Mouse (Mus musculus) liver, embryonic 16.5 days (tissue): ENCODE results near the gene Uqcrq. TPM values are rescaled to one million over a fixed set of nuclear protein-coding genes. Genes with fewer than 3 reads are reported as not detected.

Experiments
- ATAC-seq: fragments of 200-750 bp; cut with Nextera tagmentation; 2 replicates; pipeline ENCODE4 v1.8.0; 2017; ENCODE audit warnings: low read depth, mild to moderate bottlenecking, moderate number of reproducible peaks, moderate library complexity
- H3K27ac ChIP-seq: fragments of 300-500 bp; sonication (generic); 2 replicates; pipeline ENCODE4 v1.5.1; 2014; ENCODE audit warnings: mild to moderate bottlenecking, low read length
- H3K27me3 ChIP-seq: fragments of 300-500 bp; sonication (generic); 2 replicates; pipeline ENCODE4 v1.6.1; 2014; ENCODE audit warnings: low read depth, low read length, mixed read lengths; ENCODE audit not compliant: control insufficient read depth, insufficient read depth
- H3K36me3 ChIP-seq: fragments of 300-500 bp; sonication (generic); 2 replicates; pipeline ENCODE4 v1.6.1; 2014; ENCODE audit warnings: mild to moderate bottlenecking; ENCODE audit not compliant: control insufficient read depth, insufficient read depth
- H3K4me1 ChIP-seq: fragments of 300-500 bp; sonication (generic); 2 replicates; pipeline ENCODE4 v1.6.1; 2014; ENCODE audit warnings: low read depth, low read length, mixed read lengths; ENCODE audit not compliant: control insufficient read depth
- H3K4me2 ChIP-seq: fragments of 300-500 bp; sonication (generic); 2 replicates; pipeline ENCODE4 v1.6.1; 2014; ENCODE audit warnings: low read depth, low read length, mixed read lengths
- H3K4me3 ChIP-seq: fragments of 300-500 bp; sonication (generic); 2 replicates; pipeline ENCODE4 v1.5.1; 2014; ENCODE audit warnings: low read depth, mild to moderate bottlenecking, low read length
- H3K9ac ChIP-seq: fragments of 300-500 bp; sonication (generic); 2 replicates; pipeline ENCODE4 v1.6.1; 2014; ENCODE audit warnings: low read depth, low read length
- H3K9me3 ChIP-seq: fragments of 300-500 bp; sonication (generic); replicated peaks from 2 replicates; pipeline ENCODE4 v1.6.1; 2016; ENCODE audit warnings: low read length; ENCODE audit not compliant: control insufficient read depth
- WGBS: fragments of 180-500 bp; shearing (Covaris S2); extraction: QIAGEN DNeasy Blood & Tissue Kit; methylation state at CpG from one replicate; pipeline ENCODE4 v1.1.7; 2014; ENCODE audit not compliant: insufficient replicate concordance; 5-methylcytosine and 5-hydroxymethylcytosine counted together
- polyA plus RNA-seq: library from polyadenylated mRNA; unstranded; fragments of >200 nt; fragmentation: Nextera tagmentation; extraction: Ambion mirVana; gene quantifications from 2 replicates; pipeline ENCODE4 v1.2.1, GENCODE M21; 2015

The Uqcrq gene
- polyA plus RNA-seq, 1 experiment from 2014 or later = 513 TPM

DNA sequence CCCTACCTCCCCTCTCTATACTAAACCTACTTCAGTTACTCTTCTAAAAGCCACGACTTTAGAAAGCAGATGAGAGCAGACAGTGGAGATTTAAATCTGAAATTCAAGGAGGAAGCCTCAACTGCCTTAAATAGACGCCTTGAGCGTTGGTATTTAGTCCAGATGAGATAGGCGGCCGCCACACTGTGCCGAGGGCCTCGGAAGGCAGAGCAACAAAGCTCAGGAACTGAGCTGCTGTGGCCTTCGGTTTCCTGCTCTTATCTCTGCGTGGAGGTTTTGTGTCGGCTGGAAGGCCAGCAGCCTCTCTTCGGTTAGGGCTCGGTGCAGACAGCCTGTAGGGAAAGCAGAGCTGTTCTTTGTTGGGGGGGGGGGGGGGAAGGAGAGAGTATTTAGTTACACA lies 11.3 kb upstream of the Uqcrq start:
- Histone ChIP-seq H3K4me2 (0 out of 2 replicates have a peak overlapping the region, but pooled peaks have one; percentile 12), H3K27me3 (no peaks in the 10 kb centered on the region; the same call in 1 of the 2 replicates), H3K27ac (peak overlapping the region; percentile 39; the same call in 1 of the 2 replicates), H3K36me3 (no peaks in the 10 kb centered on the region), H3K4me1 (peaks cover 4% of the 10 kb centered on the region), H3K9me3 (no peaks in the 10 kb centered on the region), H3K9ac (0 out of 2 replicates have a peak overlapping the region, but pooled peaks have one; percentile 7), H3K4me3 (no peak overlapping the region)
- WGBS = 2% methylated on average over 12 of the region's 12 CpGs
- ATAC-seq = no peak

DNA sequence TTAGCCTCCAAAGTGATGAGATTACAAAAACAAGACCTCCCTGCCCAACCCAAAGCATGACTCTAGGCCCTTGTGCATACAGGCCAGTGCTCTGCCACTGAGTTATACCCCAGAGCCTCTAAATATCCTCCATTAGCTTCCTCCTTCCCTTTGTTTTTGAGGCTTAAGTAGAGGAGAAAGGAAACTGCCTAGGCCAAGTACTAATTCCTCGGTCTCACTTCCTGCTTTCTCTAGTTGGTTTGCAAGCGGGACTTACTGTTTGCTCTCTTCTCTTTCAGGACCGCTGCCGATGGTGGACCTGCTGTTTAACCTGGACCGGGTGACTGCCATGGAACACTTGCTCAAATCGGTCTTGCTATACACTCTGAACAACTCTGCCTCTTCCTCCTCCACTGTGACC lies 5.7 kb upstream of the Uqcrq start:
- 58% methylated on average over 6 of the region's 6 CpGs for WGBS

DNA sequence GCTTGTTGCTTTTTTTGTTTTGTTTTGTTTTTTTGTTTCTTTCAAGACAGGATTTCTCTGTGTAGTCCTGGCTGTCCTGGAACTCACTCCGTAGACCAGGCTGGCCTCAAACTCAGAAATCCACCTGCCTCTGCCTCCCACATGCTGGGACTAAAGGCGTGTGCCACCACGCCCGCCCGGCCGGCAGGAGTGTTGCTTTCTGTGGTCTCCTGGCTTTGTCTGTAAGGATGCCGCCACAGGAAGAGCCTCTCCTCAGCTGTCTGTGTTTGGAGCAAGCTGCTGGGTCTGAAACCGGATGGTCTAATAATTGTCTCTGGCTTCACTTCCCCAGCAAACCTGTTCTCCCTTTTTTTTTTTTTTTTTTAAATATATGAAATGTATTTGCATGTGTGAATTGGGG lies 4.9 kb upstream of the Uqcrq start:
- Histone ChIP-seq H3K27me3 (no peaks in the 10 kb centered on the region; the same call in 1 of the 2 replicates), H3K9me3 (no peaks in the 10 kb centered on the region), H3K4me1 (peaks cover 26% of the 10 kb centered on the region), H3K9ac (no peak overlapping the region), H3K27ac (no peak overlapping the region), H3K4me2 (no peak overlapping the region), H3K36me3 (no peaks in the 10 kb centered on the region), H3K4me3 (no peak overlapping the region)
- no peak for ATAC-seq
- 44% methylated on average over 8 of the region's 8 CpGs for WGBS

More for the DNA sequence above, 5.7 kb upstream of the Uqcrq start:
- ATAC-seq = no peak
- Histone ChIP-seq H3K4me1 (peaks cover 24% of the 10 kb centered on the region), H3K27me3 (no peaks in the 10 kb centered on the region; the same call in 1 of the 2 replicates), H3K36me3 (no peaks in the 10 kb centered on the region), H3K9ac (no peak overlapping the region), H3K9me3 (no peaks in the 10 kb centered on the region), H3K4me2 (no peak overlapping the region), H3K4me3 (no peak overlapping the region), H3K27ac (no peak overlapping the region)

DNA sequence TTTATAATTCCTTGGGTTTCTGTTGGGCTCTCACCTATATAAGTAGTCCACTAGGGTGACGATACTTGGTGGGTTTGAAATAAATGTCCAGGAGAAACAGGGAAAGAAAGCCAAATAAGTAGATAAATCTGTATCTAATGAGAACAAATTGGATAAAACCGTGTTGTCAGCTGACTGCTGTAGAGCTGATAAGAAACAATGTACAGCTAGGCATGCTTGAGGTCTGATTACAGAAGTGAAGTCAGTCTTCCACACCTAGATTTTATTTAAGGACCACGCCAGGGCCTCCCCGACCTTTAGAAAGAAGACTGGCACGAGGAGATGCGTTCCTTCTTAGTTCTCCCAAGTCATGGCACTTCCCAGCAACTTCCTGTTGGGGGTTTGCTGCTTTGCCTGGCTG lies 2.4 kb upstream of the Uqcrq start:
- Histone ChIP-seq H3K4me2 (no peak overlapping the region), H3K9ac (no peak overlapping the region)

DNA sequence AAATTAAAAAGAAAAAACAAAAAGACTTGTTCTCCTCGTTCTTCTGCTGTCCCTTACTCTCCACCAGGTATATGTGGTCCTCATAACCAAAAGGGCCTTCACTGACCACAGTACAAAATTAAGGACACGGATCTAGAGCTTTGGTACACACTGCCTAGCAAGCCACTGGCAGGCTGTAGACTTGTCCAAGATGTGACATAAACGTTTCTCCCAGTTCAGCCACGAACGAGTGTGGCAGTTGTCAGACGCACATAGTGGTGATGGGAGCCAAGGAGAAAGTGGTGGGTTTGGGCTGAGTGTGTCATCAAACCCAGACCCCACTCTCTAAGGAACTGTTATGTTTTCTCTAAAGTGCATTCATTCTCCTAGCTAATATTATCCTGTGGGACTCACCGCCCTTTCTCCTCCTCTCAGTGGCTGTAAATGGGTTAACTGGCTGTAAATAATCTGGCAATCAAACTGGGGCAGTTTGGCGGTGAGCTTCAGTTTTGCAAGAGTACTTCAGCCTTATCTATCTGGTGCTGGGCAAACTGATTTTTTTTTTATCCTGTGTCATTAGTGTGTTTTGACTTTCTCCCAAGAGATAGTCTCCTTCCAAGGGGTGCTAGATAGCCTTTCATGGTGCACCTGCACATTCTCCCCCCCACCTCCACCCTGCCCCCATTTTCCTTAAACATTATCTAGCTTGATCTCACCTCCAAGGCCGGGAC lies 871 bp upstream of the Uqcrq start:
- Histone ChIP-seq H3K9ac (peak overlapping the region; percentile 57), H3K4me1 (peaks cover 35% of the 10 kb centered on the region), H3K4me2 (peak overlapping the region; percentile 88), H3K36me3 (peaks cover 12% of the 10 kb centered on the region), H3K4me3 (peak overlapping the region; percentile 95), H3K27ac (peak overlapping the region; percentile 91), H3K9me3 (no peaks in the 10 kb centered on the region), H3K27me3 (no peaks in the 10 kb centered on the region)
- no peak for ATAC-seq
- 5% methylated on average over 9 of the region's 9 CpGs for WGBS

More for the DNA sequence above, 2.4 kb upstream of the Uqcrq start:
- H3K36me3 ChIP-seq = peaks cover 10% of the 10 kb centered on the region
- no peaks in the 10 kb centered on the region for H3K27me3 ChIP-seq
- ATAC-seq = no peak
- H3K27ac ChIP-seq = no peak overlapping the region
- no peak overlapping the region for H3K4me3 ChIP-seq
- H3K4me1 ChIP-seq = peaks cover 35% of the 10 kb centered on the region
- no peaks in the 10 kb centered on the region for H3K9me3 ChIP-seq
- WGBS = 16% methylated on average over 6 of the region's 6 CpGs

DNA sequence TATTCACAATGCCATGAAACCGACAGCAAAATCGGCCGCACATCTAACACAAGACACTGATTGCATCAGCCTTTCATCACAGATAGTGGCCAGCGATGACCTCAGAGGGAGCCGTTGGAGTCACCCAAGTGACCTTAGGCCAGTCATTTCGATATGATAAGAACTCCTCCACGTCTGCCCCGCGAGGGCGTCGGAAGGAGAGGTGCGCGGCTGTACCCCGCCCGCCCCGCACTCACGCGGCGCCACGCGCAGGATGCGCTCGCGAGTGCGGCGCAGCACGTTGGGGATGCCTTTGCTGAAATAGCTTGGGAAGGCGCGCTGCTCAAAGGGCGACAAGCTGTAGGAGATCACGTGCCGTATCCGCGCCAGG lies 346 bp downstream of the Uqcrq start:
- under 1% methylated on average over 34 of the region's 34 CpGs for WGBS
- Histone ChIP-seq H3K9ac (peak overlapping the region; percentile 92), H3K4me1 (peaks cover 35% of the 10 kb centered on the region), H3K27ac (peak overlapping the region; percentile 91), H3K27me3 (no peaks in the 10 kb centered on the region), H3K9me3 (no peaks in the 10 kb centered on the region), H3K4me2 (peak overlapping the region; percentile 88), H3K36me3 (peaks cover 12% of the 10 kb centered on the region), H3K4me3 (peak overlapping the region; percentile 95)
- ATAC-seq = peak; percentile 17

DNA sequence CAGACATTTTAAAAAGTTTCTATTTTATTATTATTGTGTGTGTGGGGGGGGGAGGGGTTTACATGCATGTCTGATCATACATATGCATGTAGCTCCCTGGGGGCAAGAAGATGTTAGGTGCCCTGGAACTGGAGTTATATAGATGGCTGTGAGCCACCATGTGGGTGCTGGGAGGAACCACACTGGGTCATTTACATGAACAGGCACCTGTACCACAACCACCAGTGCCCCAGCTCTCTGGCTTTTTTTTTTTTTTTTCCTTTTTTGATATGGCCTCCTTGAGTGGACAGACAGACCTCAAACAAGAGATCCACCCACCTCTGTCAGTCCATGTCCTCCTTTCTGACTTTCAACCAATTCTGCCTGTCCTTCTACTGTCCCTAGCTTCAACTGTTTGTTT lies 1.4 kb downstream of the Uqcrq start:
- H3K27ac ChIP-seq = no peak overlapping the region
- no peaks in the 10 kb centered on the region for H3K27me3 ChIP-seq
- ATAC-seq = no peak

DNA sequence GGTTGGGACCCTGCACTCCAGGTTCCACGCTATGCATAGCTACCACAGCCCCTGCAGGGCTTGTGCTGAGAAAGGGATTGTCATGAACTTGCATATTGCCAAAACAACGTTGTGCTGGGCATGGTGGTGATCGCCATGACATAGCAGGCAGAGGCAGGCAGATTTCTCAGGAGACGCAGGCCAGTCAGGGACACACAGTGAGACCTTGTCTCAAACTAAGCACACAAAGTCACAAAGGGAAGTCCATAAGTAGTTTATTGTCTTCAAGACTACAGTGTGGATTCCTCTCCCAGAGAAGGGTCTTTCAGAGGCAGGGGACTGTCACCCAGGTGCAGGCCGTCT lies 1.9 kb downstream of the Uqcrq start:
- H3K9me3 ChIP-seq = no peaks in the 10 kb centered on the region
- H3K36me3 ChIP-seq = peaks cover 12% of the 10 kb centered on the region
- no peak overlapping the region for H3K4me3 ChIP-seq
- no peaks in the 10 kb centered on the region for H3K27me3 ChIP-seq
- WGBS = 78% methylated on average over 5 of the region's 5 CpGs
- ATAC-seq = no peak
- peaks cover 35% of the 10 kb centered on the region for H3K4me1 ChIP-seq
- no peak overlapping the region for H3K9ac ChIP-seq
- H3K27ac ChIP-seq = no peak overlapping the region
- H3K4me2 ChIP-seq = no peak overlapping the region

More for the DNA sequence above, 1.4 kb downstream of the Uqcrq start:
- Histone ChIP-seq H3K9me3 (no peaks in the 10 kb centered on the region), H3K9ac (peak overlapping the region; percentile 92; the same call in 1 of the 2 replicates), H3K4me3 (peak overlapping the region; percentile 95), H3K36me3 (peaks cover 12% of the 10 kb centered on the region), H3K4me2 (peak overlapping the region; percentile 88), H3K4me1 (peaks cover 35% of the 10 kb centered on the region)

DNA sequence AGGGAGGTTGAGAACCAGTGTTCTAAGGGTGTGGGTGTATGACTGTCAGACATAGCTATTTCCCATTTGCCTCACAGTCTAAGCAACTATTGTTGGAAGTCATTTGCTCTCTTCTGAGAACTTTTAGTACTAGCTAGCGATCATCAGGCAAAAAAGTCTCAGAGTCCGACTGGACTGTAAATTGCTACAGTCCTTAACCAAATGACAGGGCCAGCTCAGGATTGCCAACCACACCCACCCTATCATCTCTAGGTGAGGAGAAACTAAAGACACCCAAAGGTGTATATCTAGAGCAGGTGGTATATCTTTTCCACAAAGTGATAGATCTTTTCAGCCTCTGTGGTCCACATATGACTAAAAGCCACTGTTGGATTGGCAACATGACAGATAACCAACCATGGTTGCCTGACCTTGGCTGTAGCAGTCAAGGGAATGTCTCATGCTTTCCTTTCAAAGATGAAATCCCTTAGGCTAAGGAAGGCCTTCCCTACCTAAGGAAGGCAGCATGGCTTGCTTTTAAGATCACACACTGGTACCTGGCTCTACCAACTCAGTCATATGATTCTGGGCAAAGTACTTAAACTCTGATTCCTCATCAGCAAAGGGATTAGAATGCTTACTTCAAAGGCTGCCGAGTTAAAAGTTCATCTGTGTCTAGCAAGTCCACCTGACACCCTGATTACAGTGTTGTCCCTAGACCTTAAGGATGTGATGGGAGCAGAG lies 2.5 kb downstream of the Uqcrq start:
- H3K4me2 ChIP-seq = no peak overlapping the region
- H3K4me3 ChIP-seq = no peak overlapping the region
- no peak overlapping the region for H3K27ac ChIP-seq
- no peaks in the 10 kb centered on the region for H3K9me3 ChIP-seq
- H3K36me3 ChIP-seq = peaks cover 12% of the 10 kb centered on the region
- H3K9ac ChIP-seq = no peak overlapping the region
- H3K4me1 ChIP-seq = peaks cover 30% of the 10 kb centered on the region
- 76% methylated on average over 3 of the region's 3 CpGs for WGBS
- no peak for ATAC-seq
- no peaks in the 10 kb centered on the region for H3K27me3 ChIP-seq
